Comparison of ENCODE assay signal across 8 mouse cellular contexts in the genomic region with DNA sequence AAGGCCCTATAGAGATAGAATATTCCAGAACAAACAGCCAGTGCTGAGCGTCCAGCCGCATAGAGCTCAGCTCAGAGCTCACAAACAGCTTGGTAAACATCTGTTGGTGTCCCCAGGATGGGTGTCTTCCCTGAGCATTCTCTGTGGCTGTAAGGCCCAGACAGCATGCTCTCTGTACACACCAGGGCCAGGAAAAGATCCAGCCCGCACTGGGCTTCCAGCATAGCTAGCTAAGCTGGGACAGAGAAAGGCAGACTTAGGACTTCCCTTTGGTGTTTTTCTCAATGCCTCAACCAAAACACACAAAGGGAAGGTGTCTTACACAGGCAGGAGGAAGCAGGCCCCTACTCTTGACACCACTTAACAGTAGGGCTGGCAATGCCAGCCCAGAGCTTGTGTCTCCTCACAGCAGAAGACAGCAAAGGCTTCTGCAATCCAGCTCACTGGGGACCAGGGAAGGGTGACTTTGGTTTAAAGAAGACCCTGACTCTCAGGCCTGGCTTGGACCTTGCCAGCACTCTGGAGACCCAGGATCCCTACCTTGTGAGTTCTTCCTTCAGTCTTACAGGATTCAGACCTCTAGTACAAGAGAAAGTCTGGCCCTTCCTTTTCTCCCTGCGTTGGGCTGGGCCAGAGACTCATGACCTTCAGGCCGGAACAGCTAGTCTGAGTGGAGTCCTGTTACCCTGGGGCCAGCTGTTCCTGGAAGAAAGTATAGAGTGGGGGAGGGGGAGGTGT. TPM values are rescaled to one million over a fixed set of nuclear protein-coding genes. Genes with fewer than 3 reads are reported as not detected.
DNase-seq lines count a peak whose midpoint lies in the region; ATAC-seq and TF ChIP-seq lines count a peak whose summit lies in the region.

A gene (minus strand): TSS at position 601 of the 738 bp plus-strand sequence.

- peak within 1 kb of the TSS; percentile 54 for H3K9ac ChIP-seq in heart, embryonic 16.5 days (ENCODE audit: low read length)

- H3K9me3 ChIP-seq in heart, embryonic 16.5 days (replicated peaks; ENCODE audit: control insufficient read depth, low read length), result no peaks in the 10 kb centered on the region

- H3K36me3 ChIP-seq in heart, embryonic 16.5 days (ENCODE audit: control insufficient read depth, insufficient read depth), result no peaks in the 10 kb centered on the region

- no peak for TF ChIP-seq CTCF in embryonic fibroblast, embryonic 13.5 days (IDR thresholded peaks at IDR 0.05; ENCODE audit: borderline replicate concordance, insufficient read depth, low read length)

- no peak for TF ChIP-seq POLR2A in embryonic fibroblast, embryonic 13.5 days (IDR thresholded peaks at IDR 0.05; ENCODE audit: low read depth, low read length)

- no peak for DNase-seq in urinary bladder, adult 2 months (ENCODE audit: low spot score)
- no peak for DNase-seq in urinary bladder, adult 18-20 months (ENCODE audit: low spot score in 2 of 2)
- DNase-seq in kidney, postnatal 14 days, result peak; percentile 55
- peak; percentile 51 for DNase-seq in thymus, postnatal 14 days
- no peak for DNase-seq in frontal cortex, postnatal 14 days (ENCODE audit: low spot score in 2 of 2)

- H3K4me1 ChIP-seq in embryonic fibroblast, embryonic 13.5 days (ENCODE audit: control insufficient read depth, insufficient read depth, low read length), result no peaks in the 10 kb centered on the region
- H3K4me1 ChIP-seq in heart, embryonic 16.5 days (ENCODE audit: control insufficient read depth, insufficient read depth, low read length), result peaks cover 16% of the 10 kb centered on the region

- H3K4me3 ChIP-seq in embryonic fibroblast, embryonic 13.5 days (ENCODE audit: insufficient read depth, low read length), result no peak within 1 kb of the TSS
- no peak within 1 kb of the TSS for H3K4me3 ChIP-seq in heart, embryonic 16.5 days (ENCODE audit: low read length)

- ATAC-seq in heart, embryonic 16.5 days (replicated peaks; ENCODE audit: extremely low read depth, insufficient read depth, low FRiP score), result no peak
- no peak for ATAC-seq in megakaryocyte progenitor cell, adult 5-6 weeks (replicated peaks; ENCODE audit: poor library complexity)

- H3K4me2 ChIP-seq in heart, embryonic 16.5 days (ENCODE audit: low read depth, low read length), result peak within 1 kb of the TSS; percentile 30

- H3K27ac ChIP-seq in embryonic fibroblast, embryonic 13.5 days (ENCODE audit: insufficient read depth, low read length), result no peak within 1 kb of the TSS
- H3K27ac ChIP-seq in heart, embryonic 16.5 days (ENCODE audit: low read length), result peak within 1 kb of the TSS; percentile 46

- no peaks in the 10 kb centered on the region for H3K27me3 ChIP-seq in heart, embryonic 16.5 days (ENCODE audit: control insufficient read depth, insufficient read depth, low read length)

- 56% methylated on average over 5 of the region's 5 CpGs for WGBS in heart, embryonic 16.5 days

RNA-seq across cellular contexts. Expression of the gene that starts here (rescaled TPM):
- 49.4 and 60.1 TPM in 2 replicates for polyA plus RNA-seq in urinary bladder, adult 2 months (2012; rRNA removed)
- polyA plus RNA-seq in embryonic fibroblast, embryonic 13.5 days (2011; ENCODE audit: insufficient read length, low read depth, missing spikeins), result 44.3 and 53.9 TPM in 2 replicates
- polyA plus RNA-seq in heart, embryonic 16.5 days (2015; fragmentation: Nextera tagmentation; extraction: Ambion mirVana), result 53.1 and 58.0 TPM in 2 replicates
- 67.1 and 71.7 TPM in 2 replicates for total RNA-seq in megakaryocyte progenitor cell, adult 5-6 weeks (2015)
- 24.6 and 28.8 TPM in 2 replicates for total RNA-seq in megakaryocyte progenitor cell, adult 5-6 weeks (2017)

Comparison
In these comparisons a context has a peak if more than half of its experiments do, and no peak if none do; other contexts are left out.
1. DNase-seq: peak in kidney, postnatal 14 days (single experiment) and thymus, postnatal 14 days (single experiment); none in urinary bladder, adult 2 months (single experiment), urinary bladder, adult 18-20 months (0 of 2) and frontal cortex, postnatal 14 days (0 of 2).